Mouse (Mus musculus): ENCODE measurements around the gene Fus.

Gene Fus

DNA sequence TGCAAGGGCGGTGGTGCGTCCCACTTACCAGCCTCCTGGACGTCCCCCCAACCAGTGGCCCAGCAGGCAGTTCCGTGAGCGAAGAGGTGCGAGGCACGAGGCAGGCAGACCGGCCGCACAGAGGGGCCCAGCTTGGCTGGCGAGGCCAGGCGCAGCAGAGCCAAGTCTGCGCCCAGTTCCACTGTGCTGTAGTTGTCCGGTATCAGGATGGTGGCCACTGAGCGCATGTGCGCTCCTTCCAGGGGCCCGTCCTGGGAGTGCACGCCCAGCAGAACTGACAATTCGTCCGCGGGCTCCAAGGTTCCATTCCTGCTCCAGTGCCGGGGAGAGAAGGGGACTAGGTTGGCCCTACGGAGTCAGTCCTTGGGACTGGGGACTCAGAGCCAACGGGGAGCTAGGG is 22.6 kb upstream of the Fus start:
- DNase-seq (ENCODE audit: low spot score in 2 of 2) = no peak

DNA sequence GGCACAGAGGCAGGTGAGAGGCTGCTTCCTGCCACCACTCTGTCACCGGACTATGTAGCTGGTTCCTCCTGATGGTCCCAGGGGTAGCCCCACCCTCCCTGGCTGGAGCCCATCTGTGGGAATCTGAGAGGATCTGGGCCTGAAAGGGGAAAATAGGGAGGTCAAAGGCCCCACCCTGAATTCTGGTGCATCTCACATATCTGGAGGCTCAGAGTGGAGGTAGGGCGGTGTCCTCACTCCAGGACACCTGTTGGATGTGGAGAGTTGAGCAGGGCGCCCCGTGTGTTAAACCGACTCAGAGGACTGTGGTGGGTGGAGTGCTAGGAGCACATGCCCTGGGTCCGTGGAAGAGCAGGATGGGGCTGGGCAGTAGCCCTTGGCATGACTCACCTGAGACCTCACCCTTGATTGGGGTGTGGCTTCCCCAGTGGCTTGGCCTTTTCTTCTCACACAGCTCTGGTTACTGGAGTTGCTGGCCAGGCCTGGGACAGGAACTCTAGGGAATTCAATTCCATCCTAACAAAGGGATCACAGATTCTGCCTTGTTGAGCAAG is 20.7 kb upstream of the Fus start, which contains the start of gene Prss36:
Gene Prss36, minus strand, starts transcription at position 256 of the 554 bp plus-strand sequence.
- DNase-seq (ENCODE audit: low spot score in 2 of 2) = no peak

DNA sequence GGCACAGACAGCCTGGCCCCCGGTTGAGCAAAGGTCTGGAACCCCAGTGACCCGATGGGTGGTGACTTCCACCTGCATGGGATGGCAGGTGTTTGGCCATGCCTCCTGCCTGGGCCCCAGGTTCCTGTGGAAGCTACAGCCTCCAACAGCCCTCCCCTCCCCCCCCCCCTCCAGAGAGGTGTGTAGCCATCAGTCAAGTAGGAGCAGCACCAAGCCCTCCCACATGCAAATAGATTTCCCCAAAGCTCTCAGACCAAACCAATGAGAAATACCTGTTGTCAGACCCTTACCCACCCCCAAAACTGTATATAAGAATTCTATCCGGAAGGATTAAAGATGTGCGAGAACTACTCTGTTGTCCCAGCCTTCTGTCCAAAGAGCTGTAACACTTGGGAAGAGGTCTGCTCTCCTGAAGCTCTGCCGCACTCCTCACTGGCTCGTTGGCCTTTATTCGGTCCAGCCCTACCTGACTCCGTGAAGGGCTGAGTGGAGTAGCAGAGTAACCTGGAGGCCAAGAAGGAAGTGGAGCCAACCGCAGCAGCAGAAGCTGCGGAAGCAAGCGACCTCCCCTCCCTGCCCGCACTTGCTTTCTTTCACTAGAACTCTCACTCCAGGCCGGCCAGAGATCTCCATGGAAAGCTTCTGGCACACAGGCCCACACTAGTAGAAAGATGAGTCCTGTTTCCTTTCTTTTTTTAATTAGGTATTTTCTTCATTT is 14.2 kb upstream of the Fus start:
- DNase-seq (ENCODE audit: low spot score in 2 of 2) = no peak

DNA sequence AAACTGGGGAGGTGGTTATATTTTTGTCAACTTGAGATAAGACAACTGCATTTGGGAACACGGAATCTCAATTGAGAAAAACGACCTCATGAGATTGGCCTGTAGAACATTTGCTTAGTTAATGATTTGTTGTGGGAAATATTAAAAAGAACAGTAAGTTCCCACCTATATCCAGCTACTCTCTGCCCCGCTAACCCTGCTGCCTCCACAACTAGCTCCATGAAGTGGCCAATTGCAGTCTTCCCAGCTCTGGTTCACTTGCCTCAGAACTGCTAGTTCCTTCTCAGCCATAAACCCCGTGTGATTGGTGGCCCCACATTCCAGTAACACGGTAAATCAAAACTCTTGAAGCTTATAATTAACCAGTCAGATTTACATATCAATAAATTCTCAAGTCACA is 7.9 kb upstream of the Fus start:
- DNase-seq (ENCODE audit: low spot score in 2 of 2) = no peak

DNA sequence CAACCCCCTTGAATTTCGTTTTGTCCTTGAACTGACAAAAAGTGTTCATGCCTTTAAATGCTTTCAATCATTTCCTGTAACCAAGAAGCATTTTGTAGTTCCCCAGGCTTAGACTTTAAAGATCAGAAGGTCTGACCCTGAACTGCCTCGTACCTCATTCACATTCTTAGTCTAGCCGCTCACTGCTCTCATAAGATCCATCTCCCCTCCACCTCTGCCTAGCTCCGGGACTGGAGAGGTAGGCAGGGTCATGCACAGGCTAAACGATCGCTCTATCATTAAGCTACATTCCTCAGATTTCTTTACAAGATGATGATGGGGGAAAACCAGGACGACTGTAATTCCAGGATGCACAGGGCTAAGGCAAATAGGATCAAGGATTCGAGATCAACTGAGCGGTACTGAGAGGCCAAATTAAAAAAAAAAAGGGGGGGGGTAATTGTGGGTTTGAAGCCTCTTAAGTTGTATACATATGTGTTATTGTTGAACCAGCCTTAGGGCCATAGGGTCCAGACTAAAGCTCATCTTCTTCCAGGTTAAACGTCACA is 812 bp upstream of the Fus start:
- no peak for DNase-seq (ENCODE audit: low spot score in 2 of 2)

DNA sequence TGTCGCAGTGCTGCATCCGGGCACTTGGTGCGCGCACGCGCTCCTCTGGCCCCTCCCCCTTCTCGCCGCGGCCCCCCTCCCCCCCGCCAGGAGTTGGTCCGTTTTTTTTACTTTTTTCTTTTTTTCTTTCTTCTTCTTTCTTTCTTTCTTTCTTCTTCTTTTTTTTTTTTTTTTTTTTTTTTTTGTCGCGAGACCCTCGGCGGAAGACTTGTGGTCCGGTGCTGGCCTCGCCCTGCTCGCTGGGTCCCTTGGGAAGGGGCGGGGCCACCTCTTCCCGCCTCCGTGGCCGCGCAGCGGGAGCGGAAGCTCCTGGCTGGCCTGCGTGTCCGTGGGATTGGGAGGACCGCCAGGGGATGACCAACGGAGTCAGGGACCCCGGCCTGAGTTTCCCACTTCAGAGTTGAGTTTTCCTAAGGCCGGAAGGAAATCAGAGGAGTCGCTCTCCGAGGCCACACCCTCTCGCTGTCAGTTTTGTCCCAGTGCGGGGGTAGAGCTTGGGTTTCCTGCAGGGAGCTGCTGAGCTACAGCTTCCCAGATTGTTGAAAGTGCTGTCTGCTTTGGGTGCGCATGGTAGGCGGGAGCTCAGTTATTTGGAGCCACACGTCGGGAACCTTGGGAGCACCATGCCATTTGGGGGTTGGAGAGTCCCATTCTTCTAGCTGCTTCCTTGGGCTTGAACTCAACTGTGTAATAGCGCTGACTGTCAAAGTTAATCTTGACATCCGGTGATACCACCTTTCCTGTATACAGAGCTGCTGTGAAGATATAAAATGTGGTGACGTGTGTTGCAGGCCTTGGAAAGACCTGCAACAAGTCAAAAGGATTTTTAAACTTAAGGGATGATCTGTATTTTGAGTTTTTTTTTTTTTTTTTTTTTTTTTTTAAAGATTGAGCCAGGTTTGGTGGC is 918 bp downstream of the Fus start:
- DNase-seq (ENCODE audit: low spot score in 2 of 2) = peak; percentile 66 to 76

DNA sequence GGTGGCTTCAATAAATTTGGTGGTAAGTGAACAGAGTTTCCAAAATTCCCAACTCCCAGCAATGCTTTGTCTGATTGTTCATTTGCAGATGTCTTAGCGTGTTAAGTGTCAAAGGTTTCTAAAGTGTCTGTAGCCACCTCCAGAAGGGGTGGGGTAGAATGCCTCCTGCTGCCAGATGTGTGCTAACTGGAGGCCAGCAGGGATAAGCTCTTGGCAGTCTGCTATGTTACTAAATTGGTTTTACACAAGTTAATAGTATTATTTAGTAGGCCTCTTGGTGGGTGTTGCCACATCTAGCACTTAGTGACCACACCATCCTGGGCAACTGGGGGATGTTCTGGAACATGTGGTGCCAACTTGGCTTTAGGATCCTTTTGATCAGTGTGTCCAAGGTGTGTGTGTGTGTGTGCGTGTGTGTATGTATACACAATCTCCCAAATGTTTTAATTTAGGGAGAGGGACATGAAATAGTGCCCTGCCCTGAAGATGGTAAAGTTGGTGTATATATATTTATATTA is 7.2 kb downstream of the Fus start:
- no peak for DNase-seq (ENCODE audit: low spot score in 2 of 2)

DNA sequence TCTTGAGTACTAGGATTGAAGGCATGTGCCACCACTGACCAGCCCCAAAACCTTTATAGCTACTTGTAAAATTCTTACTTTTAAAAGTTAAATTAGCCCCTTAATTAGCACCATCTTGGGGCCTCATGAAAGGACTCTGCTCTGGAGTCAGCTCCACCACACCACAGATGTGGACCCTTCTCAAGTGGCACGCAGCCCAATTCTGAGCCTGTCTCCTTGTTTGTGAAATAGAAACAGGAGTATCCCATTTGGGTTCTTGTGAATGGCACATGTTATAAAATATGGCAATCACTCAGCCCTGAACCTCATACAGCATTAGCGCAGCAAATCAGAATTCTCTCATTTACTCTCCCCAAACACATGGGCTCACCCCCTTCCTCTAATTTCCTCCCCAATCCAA is 11.6 kb downstream of the Fus start:
- no peak for DNase-seq (ENCODE audit: low spot score in 2 of 2)

DNA sequence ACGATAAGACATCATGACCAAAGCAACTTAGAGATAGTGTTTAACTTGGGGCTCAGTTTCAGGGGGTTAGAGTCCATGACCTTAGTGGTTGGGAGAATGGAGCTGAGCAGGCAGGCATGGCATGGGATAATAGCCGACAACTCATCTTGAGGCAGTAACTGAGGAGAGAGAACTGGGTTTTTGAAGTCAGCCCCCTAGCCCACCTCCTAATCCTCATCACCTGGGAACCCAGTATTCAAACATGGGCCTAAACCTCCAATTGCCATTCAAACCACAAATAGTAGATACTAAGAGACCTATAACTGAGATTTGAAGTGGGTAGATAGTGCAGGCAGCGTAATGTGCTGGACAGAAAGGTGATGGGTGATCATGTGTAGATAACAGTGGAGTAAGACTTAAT is 13.3 kb downstream of the Fus start:
- no peak for DNase-seq (ENCODE audit: low spot score in 2 of 2)

DNA sequence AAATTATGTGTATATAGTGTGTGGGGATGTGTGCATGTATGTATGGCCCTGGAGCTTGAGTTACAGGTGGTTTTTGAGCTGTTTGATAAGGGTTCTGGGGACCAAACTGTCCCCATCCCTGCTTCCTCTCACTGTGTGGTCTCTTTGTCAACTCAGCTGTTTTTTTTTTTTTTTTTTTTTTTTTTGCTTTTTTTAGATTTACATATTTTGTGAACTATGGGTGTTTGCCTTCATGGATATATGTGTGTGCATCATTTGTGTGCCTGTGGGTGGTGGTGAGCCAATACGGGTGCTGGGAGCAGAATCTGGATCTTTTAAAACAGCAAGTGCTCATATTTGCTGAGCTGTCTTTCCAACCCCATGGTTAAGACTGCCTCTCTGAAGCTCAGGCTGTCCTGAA is 21.6 kb downstream of the Fus start:
- no peak for DNase-seq (ENCODE audit: low spot score in 2 of 2)

DNA sequence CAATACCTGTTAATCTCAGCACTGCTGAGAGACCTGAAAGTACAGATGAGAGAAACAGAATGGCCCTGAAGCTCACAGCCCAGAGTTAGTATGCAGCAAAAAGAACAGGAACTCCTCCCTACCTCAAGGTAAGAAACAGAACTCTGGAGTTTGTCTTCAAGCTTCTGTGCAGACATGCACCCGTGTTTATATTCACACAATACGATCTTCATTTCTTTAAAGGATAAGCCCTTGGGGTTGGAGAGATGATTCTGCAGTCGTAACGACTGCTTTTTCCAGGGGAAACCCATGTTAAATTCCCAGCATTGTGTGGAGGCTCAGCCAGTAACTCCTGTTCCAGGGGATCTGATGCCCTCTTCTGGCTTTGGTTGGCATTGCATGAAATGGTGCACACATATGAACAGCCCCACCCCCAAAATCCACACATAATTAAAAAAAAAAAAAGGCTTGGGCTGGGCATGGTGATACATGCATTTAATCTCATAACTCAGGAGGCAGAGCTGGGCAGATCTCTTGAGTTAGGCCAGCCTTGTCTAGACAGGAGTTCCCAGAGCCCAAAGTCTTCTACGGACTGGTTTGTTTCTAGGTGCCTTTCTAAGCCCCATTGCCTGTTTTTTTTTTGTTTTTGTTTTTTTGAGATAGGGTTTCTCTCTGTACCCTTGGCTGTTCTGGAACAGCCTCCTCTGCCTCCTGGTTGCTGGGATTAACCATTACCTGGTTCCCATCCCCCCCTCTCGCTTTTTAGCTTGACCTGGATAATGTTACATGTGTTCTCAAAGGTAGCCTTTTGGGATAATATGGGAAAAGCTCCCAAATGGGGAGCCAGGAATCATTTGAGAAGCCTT is 24.6 kb downstream of the Fus start:
- peak; percentile 64 to 70 for DNase-seq (ENCODE audit: low spot score in 2 of 2)

DNA sequence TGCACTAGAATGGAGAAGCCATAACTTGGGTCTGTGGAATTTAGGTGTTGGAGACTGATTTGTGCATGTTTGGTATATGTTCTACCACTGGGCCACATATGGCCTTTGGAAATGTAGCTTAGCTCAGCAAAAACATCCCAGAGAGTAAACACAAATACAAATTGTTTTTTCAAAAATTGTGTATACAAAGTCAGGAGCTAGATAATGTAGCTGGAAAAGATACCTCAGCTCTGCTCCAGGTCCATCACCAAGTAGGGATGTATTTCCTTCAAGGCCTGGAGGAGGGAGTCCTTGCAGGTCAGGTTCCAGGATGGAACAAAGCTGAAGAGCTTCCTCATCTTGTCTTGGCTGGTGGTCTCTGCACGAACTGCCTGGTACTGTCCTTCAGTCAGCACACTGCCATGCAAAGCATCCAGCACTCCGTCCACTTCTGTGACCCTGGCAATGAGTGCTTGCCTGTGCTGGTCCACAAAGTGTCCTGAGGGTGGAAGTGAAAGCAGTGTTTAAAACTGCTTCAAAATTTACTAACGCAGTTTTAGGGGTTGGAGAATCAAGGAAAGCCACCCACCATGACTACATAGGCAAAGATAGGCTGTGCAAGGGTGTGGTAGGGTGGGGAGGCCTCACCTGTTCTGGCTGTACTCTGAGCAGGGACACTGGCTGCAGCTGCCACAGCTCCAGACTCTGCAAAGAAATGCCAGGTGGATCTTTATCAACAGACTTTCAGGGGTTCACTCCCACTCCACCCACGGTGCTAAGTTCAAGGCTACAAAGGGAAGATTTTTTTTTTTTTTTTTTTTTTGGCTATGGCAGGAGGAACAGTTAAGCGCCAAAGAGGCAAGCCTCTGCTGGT is 25.5 kb downstream of the Fus start:
- DNase-seq (ENCODE audit: low spot score in 2 of 2) = no peak

DNA sequence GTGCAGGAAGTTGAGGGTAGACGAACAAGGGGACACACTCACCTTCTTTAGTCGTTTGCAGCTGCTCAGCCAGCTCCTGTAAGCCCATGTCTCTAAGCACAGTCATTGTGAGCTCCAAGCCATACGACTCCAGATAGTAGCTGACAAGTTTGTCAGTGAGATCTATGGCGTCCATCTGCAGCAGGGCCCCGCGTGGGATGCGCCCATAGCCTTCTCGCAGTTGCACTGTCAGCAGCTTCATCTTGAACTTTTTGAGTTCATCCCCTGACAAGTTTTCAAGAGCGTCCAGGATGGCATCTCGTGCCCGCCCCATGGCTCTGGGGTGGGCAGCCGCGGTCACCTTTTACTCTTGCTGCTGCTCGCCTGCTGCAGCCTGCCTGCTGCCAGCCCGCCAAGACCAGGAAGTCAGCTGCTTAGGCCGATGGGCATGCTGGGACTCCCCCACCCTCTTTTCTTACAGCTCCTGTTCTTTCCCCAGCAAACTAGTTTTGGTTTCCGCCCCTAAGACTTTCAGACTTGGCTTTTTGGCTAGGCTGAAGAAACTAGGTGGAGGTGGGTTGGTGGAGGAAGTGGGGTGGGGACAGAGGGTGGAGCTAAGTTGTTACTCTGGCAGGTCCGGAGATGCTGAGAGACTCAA is 26.2 kb downstream of the Fus start, which contains the start of gene Pycard:
Gene Pycard, minus strand, starts transcription at position 527 of the 637 bp plus-strand sequence.
- DNase-seq (ENCODE audit: low spot score in 2 of 2) = peak; percentile 81 to 84

DNA sequence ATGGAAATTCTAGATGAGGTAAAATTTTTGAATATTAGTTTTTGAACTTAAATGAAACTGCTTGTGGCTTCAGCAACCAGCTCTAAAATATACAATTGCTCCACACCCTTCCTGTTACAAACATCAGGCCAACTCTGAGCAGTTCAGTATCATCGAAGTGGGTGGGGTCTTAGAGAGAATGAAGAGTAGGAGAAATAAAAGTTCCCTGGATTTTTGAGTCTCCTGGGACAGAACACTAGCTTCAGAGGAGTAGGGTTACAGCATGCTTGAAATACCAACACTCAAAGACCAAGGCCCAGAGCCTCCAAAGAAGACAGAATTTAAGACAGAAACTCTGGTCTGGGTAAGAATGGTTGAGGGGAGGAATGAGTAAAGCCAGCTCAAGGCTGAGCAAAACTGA is 32.2 kb downstream of the Fus start:
- DNase-seq (ENCODE audit: low spot score in 2 of 2) = no peak

DNA sequence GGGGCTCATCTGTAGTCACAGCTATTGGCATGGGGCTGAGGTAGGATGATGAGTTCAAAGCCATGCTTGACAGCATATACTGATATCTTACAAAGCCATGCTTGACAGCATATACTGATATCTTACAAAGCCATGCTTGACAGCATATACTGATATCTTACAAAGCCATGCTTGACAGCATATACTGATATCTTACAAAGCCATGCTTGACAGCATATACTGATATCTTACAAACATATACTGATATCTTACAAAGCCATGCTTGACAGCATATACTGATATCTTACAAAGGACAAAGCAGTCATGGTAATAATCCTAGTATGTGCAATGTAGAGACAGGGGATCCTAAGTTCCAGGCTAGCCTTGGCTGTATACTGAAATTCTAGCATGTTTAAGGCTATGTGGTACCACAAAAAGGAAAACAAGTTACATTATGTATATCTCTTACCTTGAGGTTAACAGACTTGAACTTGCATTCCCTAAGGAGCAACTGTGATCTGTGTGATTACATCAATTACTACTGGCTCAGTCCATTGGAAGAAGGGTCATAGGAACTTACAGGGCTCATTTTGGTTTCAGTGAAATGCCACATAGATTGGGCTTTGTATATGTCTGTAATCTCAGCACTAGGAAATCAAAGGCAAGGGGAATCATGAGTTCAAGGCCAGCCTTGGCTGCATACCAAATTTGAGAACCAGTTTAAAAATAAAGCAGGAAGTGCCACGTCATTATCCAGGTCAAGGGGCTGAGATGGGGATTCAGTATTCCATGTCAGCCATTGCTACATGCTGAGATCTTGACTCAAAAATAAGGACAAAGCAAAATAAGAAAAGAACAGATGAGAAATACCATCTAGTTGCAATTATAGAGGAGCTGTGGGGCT is 33.1 kb downstream of the Fus start:
- DNase-seq (ENCODE audit: low spot score in 2 of 2) = no peak

DNA sequence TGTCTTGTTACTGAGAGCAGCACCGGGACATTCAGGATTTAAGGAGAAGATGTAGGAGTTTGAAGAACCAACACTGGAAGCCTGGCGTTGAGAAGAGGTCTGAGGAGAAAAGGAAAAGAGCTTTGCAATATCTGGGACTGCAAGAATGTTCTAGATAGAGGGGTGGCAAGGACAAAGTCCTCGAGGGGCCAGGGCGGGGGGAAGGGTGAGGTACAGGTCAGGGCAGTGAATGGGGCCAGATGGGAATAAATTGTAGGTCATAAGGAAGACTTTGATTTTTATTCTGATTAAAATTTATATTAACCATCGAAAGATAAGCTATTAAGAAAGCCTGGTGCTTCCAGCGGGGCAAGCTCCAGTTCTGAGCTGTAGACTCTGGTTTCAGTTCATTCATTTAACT is 35.8 kb downstream of the Fus start:
- no peak for DNase-seq (ENCODE audit: low spot score in 2 of 2)

DNA sequence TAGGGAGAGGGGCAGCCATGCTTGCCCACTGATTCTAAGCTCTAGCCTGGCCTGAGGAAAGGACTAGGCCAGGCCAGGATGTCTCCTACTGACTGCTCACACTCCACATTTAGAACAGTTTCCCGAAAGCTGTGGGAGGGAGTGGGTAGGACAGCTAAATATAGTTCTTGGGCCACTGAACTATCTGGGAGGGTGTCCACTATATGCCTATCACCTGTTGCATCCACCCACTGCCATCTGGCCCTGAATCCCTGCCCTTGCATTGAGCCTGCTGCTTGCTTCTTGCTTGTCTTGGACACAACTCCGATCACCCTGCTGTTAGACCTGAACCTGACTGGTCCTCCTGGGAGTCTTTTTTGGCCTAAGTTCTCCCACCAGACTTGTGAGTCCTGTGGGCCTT is 36.4 kb downstream of the Fus start, which contains the start of gene Trim72:
Gene Trim72, plus strand, starts transcription at position 262 of the 400 bp plus-strand sequence.
- no peak for DNase-seq (ENCODE audit: low spot score in 2 of 2)

DNA sequence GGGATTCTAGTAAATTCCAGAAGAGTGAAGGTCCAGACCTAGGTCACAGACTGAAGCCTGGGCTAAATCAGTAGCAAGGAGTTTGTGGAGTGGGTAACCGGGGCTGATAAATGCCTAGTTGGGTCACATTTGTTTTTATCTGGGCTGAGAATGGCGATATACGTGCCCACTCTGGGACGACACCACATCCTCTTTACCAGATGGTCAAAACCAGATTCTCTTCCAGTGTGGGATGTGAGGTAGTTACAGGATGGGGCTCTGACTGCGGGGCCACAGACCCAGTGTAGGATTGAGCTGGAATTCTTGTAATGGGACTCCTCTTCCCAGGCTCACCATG is 36.9 kb downstream of the Fus start:
- DNase-seq (ENCODE audit: low spot score in 2 of 2) = no peak
